Mouse (Mus musculus) adrenal gland, postnatal 10 days (tissue): ENCODE data around the gene Oser1. TPM values are rescaled to one million over a fixed set of nuclear protein-coding genes. Genes with fewer than 3 reads are reported as not detected.
A peak's percentile ranks its signal among the peaks of the same experiment; 100 is the strongest.

ENCODE experiments used
- DNase-seq: peaks from one replicate; pipeline ENCODE4 v3.0.0; 2021; ENCODE audit warnings: mixed read lengths
- total RNA-seq, 2 experiments: library from RNA; stranded (reverse); gene quantifications; 2 replicates each; pipeline ENCODE4 v1.2.3; 2021

Oser1 gene
- total RNA-seq, 2 experiments from 2014 or later: 34.6 to 34.8 TPM

- peak; percentile 67 for DNase-seq
Observed at GRCm38 (mm10) chr2:163404037-163404815, 20.3 kb downstream of the Oser1 start.

GRCm38 (mm10) chr2:163401221-163401620, 23.3 kb downstream of the Oser1 start:
- DNase-seq: peak; percentile 85

- DNase-seq: no peak
Observed at GRCm38 (mm10) chr2:163399222-163399621, 25.3 kb downstream of the Oser1 start.

GRCm38 (mm10) chr2:163398770-163399169, 25.7 kb downstream of the Oser1 start:
- no peak for DNase-seq

- DNase-seq: peak; percentile 53
Observed at GRCm38 (mm10) chr2:163397905-163398304, 26.6 kb downstream of the Oser1 start, which contains the start of gene Jph2. Gene Jph2, minus strand, starts transcription at chr2:163397993.

- DNase-seq: no peak
Observed at GRCm38 (mm10) chr2:163397071-163397470, 27.4 kb downstream of the Oser1 start.

GRCm38 (mm10) chr2:163394977-163395376, 29.5 kb downstream of the Oser1 start:
- no peak for DNase-seq

GRCm38 (mm10) chr2:163393976-163394375, 30.5 kb downstream of the Oser1 start:
- no peak for DNase-seq

GRCm38 (mm10) chr2:163393241-163393640, 31.3 kb downstream of the Oser1 start:
- no peak for DNase-seq

- DNase-seq: no peak
Observed at GRCm38 (mm10) chr2:163392436-163392835, 32.1 kb downstream of the Oser1 start.

- no peak for DNase-seq
Observed at GRCm38 (mm10) chr2:163386423-163387190, 37.9 kb downstream of the Oser1 start.

GRCm38 (mm10) chr2:163385126-163385525, 39.4 kb downstream of the Oser1 start:
- DNase-seq: no peak

- no peak for DNase-seq
Observed at GRCm38 (mm10) chr2:163381246-163381645, 43.3 kb downstream of the Oser1 start.

GRCm38 (mm10) chr2:163379366-163379765, 45.1 kb downstream of the Oser1 start:
- DNase-seq: no peak

- DNase-seq: no peak
Observed at GRCm38 (mm10) chr2:163376082-163376481, 48.4 kb downstream of the Oser1 start.

- DNase-seq: no peak
Observed at GRCm38 (mm10) chr2:163375468-163375867, 49.0 kb downstream of the Oser1 start.

GRCm38 (mm10) chr2:163372627-163373026, 51.9 kb downstream of the Oser1 start:
- DNase-seq: no peak

GRCm38 (mm10) chr2:163370175-163370574, 54.3 kb downstream of the Oser1 start:
- DNase-seq: no peak

- no peak for DNase-seq
Observed at GRCm38 (mm10) chr2:163364785-163365541, 59.5 kb downstream of the Oser1 start.

GRCm38 (mm10) chr2:163362940-163363921, 61.3 kb downstream of the Oser1 start:
- no peak for DNase-seq
